Mouse (Mus musculus): ENCODE data around the gene Ggt1. TPM values are rescaled to one million over a fixed set of nuclear protein-coding genes. Genes with fewer than 3 reads are reported as not detected.

Gene Ggt1
- polyA plus RNA-seq, 1 experiment from 2014 or later = 2.6 TPM

DNA sequence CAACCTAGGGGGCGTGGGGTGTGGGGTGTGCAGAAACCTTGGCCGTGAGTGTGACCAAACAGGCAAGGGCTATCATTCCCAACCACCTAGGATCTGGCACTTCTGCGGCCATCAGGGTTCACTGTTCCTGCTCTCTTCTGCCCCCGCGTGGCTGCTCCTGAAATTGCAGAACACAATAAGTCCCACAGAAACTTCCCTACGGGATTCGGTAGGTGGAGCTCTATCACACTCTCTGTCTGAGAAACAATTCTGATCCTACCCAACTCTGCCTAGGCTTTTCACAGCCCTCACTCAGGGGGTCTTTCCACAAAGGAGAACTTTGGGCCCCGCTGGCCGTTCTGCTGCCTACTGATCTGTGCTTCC is 74.3 kb downstream of the Ggt1 start:
- H3K27ac ChIP-seq (replicated peaks; ENCODE audit: low read depth, low read length) = no peak overlapping the region
- no peak overlapping the region for H3K4me2 ChIP-seq (ENCODE audit: low read length)
- no peaks in the 10 kb centered on the region for H3K36me3 ChIP-seq (ENCODE audit: control insufficient read depth, insufficient read depth, low read length)
- no peaks in the 10 kb centered on the region for H3K27me3 ChIP-seq (ENCODE audit: control insufficient read depth, insufficient read depth, low read length)
- ATAC-seq (ENCODE audit: low FRiP score, low TSS enrichment) (no peak), DNase-seq (peak; percentile 76)
- H3K9me3 ChIP-seq (ENCODE audit: control insufficient read depth, low read length) = no peaks in the 10 kb centered on the region
- H3K4me1 ChIP-seq (ENCODE audit: control insufficient read depth, insufficient read depth, low read length) = no peaks in the 10 kb centered on the region
- no peak overlapping the region for H3K9ac ChIP-seq (replicated peaks; ENCODE audit: low read length)
- no peak overlapping the region for H3K4me3 ChIP-seq (replicated peaks; ENCODE audit: low read depth, low read length)
- 6% methylated on average over 9 of the region's 9 CpGs for WGBS

Other genes with a start within 250 kb of the Ggt1 start
- gene Adora2a, start 244.7 kb upstream of the Ggt1 start, polyA plus RNA-seq (2014; fragmentation: Nextera tagmentation; extraction: Ambion mirVana) = 3.7 and 5.1 TPM in 2 replicates
- 0.11 TPM in 1 of 2 replicates, not detected in the other for gene Upb1, start 160.5 kb upstream of the Ggt1 start, polyA plus RNA-seq (2014; fragmentation: Nextera tagmentation; extraction: Ambion mirVana)
- 126 and 140 TPM in 2 replicates for gene Snrpd3, start 44.1 kb upstream of the Ggt1 start, polyA plus RNA-seq (2014; fragmentation: Nextera tagmentation; extraction: Ambion mirVana)
- 22.4 and 31.5 TPM in 2 replicates for gene Gucd1, start 43.6 kb upstream of the Ggt1 start, polyA plus RNA-seq (2014; fragmentation: Nextera tagmentation; extraction: Ambion mirVana)
- 30.4 and 32.9 TPM in 2 replicates for gene Lrrc75b, start 1.3 kb upstream of the Ggt1 start, polyA plus RNA-seq (2014; fragmentation: Nextera tagmentation; extraction: Ambion mirVana)
- 0.97 and 1.9 TPM in 2 replicates for gene Ggt5, start 27.7 kb downstream of the Ggt1 start, polyA plus RNA-seq (2014; fragmentation: Nextera tagmentation; extraction: Ambion mirVana)
- gene Susd2, start 82.4 kb downstream of the Ggt1 start, polyA plus RNA-seq (2014; fragmentation: Nextera tagmentation; extraction: Ambion mirVana) = 2.3 and 2.5 TPM in 2 replicates
- 47.2 and 54.5 TPM in 2 replicates for gene Cabin1, start 202.7 kb downstream of the Ggt1 start, polyA plus RNA-seq (2014; fragmentation: Nextera tagmentation; extraction: Ambion mirVana)
- 75.9 and 94.5 TPM in 2 replicates for gene Ddt, start 211.8 kb downstream of the Ggt1 start, polyA plus RNA-seq (2014; fragmentation: Nextera tagmentation; extraction: Ambion mirVana)
- gene Gm20441, start 219.3 kb downstream of the Ggt1 start, polyA plus RNA-seq (2014; fragmentation: Nextera tagmentation; extraction: Ambion mirVana) = not detected in 2 replicates
- 0.23 and 1.1 TPM in 2 replicates for gene Gstt3, start 219.8 kb downstream of the Ggt1 start, polyA plus RNA-seq (2014; fragmentation: Nextera tagmentation; extraction: Ambion mirVana)
- gene Gstt1, start 237.0 kb downstream of the Ggt1 start, polyA plus RNA-seq (2014; fragmentation: Nextera tagmentation; extraction: Ambion mirVana) = 9.8 and 12.4 TPM in 2 replicates